Mouse (Mus musculus) urinary bladder, adult 2 months (tissue): ENCODE data around the gene Lpar5. TPM values are rescaled to one million over a fixed set of nuclear protein-coding genes. Genes with fewer than 3 reads are reported as not detected.

Source experiments
- DNase-seq: peaks from one replicate; pipeline ENCODE4 v3.0.0; 2022; ENCODE audit warnings: low spot score
- polyA plus RNA-seq: library from polyadenylated mRNA; depleted of rRNA; stranded (reverse); fragments of >200 nt; gene quantifications from 2 replicates; pipeline ENCODE4 v1.2.3, GENCODE M21; 2012

Lpar5 gene
- polyA plus RNA-seq, 1 experiment: 4.2 TPM

DNA sequence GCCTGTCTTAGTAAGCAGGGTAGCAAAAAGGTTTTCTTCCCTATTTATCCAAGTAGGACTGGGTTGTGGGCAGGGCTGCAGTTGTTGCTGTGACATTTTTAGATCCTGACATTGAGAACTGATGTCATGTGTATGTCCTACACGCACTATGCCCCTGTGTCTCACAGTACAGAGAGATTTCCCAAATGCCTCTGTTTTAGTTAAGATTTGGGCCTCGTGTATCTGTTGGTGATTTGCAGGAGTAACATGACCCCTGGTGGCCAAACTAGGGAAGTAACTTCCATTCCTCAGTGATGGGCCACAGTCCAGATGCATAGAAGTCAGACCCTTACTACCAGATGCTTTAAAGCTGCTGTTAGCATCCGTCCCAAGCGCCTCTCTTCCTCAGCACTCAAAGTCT lies 16.7 kb downstream of the Lpar5 start:
- no peak for DNase-seq

DNA sequence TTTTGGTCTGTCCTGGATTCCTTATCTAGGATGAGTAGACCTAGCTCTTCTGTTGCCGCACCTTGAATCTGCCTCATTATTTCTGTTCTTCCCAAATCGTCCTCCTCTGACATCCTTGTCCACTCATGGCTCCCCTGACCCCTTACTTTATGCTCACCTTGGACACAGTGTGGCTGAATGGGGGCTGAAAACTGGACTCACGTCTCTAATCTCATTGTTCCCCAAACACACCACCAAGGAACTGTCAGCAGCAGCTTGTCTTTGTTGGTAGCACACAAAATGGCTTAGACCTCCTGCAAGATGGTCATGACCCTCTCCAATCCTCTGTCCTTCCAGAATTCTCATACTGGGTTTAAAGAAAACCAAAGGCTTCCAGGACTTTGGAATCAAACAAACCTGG lies 20.2 kb downstream of the Lpar5 start:
- no peak for DNase-seq

- peak; percentile 54 for DNase-seq
Measured at GRCm38 (mm10) chr6:125088561-125089321, 21.0 kb downstream of the Lpar5 start.

DNA sequence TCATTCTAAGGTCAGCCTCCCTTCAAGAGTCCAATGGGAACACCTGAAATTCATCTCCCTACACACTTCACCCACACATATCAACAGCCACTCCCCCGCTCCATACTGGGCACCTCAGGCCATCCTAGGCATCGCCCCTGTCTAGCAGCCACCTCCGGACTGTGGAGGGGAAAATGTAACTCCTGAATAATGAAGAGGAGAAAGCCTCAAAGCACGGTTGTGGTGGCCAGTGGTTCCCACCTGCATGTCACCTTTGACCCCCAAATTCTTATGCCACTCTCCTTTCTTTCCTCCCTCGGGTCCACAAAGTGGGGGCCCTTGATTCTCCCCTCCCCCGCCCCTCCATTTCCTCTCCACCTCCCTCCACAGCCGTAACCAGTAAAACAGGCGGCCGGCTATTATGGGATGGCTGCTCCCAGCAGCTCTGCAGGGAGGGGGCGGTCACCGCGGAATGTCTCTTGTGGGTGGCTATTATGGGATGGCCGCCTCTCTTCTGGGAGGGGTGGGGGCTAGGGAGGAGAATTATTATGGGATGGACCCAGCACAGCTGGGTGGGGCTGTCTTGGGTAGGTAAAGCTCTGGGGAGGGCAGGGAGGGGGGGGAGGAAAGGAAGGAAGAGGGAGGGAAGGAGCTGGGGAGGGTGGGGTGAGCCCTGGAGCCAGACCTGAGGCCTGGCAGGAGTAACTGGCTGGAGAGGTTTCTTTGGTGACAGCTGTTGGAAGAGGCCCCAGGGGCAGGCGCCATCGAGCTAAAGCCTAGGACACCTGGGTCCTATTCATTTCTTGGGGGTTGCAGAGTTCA lies 22.0 kb downstream of the Lpar5 start:
- DNase-seq: no peak

- DNase-seq: no peak
Measured at GRCm38 (mm10) chr6:125090341-125091085, 22.8 kb downstream of the Lpar5 start.

- no peak for DNase-seq
Measured at GRCm38 (mm10) chr6:125092372-125092771, 24.7 kb downstream of the Lpar5 start.

DNA sequence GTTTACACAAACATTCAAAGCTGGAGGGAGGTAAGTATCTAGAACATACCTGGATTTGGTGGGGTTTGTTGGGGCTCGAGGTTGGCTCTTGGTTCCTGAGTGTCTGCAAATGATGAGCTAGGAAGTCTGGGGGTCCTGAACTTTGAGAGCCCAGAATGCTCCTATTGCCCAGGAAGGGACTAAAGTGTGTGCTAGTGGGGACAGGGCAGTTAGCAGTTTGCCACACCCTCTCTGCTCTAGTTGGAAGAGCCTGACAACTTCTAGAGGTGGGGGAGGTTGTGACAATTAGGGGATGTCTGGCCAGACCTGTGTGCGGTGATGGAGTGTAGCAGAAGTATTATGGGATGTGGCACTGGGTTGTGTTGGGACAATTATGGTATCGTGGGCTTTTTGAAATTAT lies 27.1 kb downstream of the Lpar5 start:
- no peak for DNase-seq

GRCm38 (mm10) chr6:125095391-125096278 lies 27.9 kb downstream of the Lpar5 start, which contains the start of gene Chd4:
Gene Chd4 (plus strand): TSS chr6:125095981.
- peak; percentile 81 for DNase-seq

DNA sequence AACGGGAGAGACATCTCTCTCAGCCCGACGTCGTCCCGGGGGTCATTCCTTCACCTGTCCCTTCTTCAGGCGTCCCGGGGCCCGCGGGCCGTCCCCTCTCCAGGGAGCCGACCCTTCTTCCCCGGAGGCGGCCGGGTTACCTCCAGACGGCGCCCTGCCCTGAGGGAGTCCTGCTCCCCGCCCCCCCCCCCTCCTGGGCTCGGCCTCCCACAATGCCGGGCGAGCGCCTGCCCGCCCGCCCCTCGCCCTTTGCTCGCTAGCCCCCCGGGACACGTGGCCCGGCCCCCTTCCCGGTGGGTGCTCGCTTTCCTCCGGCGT lies 28.5 kb downstream of the Lpar5 start:
- DNase-seq: no peak

DNA sequence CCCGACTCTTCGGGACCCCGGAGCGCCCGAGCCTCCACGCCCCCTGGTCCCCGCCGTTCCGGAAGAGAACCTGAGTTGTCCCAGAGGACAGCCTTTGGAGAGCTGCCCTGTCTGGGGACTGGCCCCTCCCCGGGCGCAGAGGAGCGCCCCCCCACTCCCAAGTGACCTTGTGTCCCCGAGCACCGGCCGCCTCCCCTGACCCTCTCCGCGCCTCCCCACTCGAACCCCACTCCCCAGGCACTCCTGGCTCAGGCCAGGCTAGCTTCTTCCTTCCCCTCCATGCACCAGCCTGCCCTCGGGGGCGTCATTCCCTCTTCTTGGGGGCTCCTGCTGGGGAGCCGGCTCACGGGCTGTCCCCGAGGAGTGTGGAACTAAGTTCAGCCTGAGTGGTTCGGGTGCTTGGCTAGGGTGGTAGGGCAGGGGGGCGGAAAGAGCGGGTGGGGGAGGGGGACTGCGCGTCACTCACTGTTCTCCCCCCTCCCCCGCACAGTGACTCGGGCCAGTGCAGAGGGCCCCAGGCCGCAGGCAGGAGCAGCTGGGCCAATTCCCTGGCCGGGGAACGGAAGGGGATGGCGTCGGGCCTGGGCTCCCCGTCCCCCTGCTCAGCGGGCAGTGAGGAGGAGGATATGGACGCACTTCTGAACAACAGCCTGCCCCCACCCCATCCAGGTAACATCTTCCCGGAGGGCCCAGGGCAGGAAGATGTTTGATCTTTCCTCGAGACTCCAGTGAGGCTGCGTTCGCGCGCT lies 29.1 kb downstream of the Lpar5 start:
- DNase-seq: peak; percentile 55

- no peak for DNase-seq
Measured at GRCm38 (mm10) chr6:125097346-125097689, 29.6 kb downstream of the Lpar5 start.

DNA sequence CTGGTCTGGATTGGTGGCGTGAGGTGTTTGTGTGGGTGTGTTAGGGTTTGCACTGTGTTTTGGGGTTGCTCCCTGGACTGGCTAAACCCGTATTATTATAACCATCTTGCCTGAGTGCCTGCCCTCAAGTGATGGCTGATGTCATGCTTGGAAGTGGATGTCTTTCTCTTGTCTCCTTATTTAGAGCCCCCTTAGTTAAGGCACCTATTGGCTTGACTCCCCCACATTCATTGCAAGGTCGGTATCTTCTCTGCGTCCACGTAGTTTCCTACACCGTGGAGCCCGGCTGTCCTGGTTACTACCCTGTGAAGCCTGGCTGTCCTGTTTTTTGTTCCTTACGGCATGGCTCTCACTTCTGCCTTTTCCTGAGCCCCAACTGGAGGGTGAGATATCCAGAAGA lies 30.2 kb downstream of the Lpar5 start:
- no peak for DNase-seq

- no peak for DNase-seq
Measured at GRCm38 (mm10) chr6:125098513-125098912, 30.8 kb downstream of the Lpar5 start.

- DNase-seq: no peak
Measured at GRCm38 (mm10) chr6:125099421-125099971, 31.8 kb downstream of the Lpar5 start.

DNA sequence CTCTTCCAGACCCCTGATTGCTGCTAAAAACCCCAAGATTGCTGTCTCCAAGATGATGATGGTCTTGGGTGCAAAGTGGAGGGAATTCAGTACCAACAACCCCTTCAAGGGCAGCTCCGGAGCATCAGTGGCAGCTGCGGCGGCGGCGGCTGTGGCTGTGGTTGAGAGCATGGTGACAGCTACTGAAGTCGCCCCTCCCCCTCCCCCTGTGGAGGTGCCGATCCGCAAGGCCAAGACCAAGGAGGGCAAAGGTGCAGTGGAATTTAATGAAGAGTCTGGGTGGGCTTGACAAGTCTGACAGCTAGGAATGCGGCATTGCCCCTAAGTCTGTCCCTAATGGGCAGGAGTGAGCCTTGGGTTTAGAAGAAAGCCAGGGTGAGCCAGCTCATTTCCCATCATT lies 33.7 kb downstream of the Lpar5 start:
- no peak for DNase-seq

DNA sequence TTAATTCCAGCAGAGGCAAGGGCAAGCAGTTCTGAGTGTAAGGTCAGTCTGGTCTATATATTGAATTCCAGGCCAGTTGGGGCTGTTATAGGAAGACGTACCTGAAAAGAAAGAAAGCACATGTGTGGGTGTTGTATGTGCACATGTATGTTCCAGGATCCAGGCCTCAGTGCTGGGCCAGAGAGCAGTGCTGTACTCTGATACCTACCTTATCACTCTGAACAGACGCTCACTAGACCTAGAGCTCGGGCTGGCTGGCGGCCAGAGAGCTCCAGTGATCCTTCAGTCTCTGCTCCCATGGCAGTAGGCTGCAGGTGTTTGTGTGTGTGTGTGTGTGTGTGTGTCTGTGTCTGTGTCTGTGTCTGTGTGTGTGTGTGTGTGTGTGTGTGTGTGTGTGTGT lies 36.5 kb downstream of the Lpar5 start:
- no peak for DNase-seq

DNA sequence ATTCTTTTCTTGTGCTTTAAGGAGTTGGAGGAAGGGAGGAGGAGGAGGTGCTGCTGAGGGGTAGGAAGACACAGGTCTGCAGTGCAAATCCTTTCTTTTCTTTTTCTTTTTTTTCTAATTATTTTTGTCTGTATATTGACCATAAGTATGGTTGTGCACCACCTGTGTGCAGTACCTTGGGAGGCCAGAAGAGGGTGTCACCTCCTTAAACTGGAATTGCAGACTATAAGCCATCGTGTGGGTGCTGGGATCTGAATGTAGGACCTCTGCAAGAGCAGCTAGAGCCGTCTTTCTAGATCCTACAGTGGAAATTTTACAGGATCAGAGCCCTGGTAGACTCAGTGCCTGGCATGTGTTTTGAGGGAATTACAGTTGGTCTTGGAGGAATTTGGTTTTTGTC lies 40.0 kb downstream of the Lpar5 start:
- DNase-seq: no peak

- no peak for DNase-seq
Measured at GRCm38 (mm10) chr6:125109371-125109770, 41.7 kb downstream of the Lpar5 start.

DNA sequence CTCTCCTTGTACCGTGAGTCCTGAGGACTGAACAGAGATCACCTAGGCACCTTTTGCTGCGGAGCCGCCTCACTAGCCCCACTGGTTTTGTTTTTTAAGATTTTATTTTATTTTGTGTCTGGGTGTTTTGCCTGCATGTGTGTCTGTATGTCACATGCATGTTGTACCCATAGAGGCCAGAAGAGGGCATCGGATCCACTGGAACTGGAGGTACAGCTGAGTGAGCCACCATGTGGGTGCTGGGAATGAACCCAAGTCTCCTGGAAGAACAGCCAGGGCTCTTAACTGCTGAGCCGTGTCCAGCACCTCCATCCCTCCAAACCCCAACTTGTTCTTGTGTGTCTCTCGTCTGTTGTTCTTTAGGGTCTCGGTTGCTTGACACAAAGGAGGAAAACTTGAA lies 43.2 kb downstream of the Lpar5 start:
- no peak for DNase-seq

GRCm38 (mm10) chr6:125112553-125112952 lies 44.8 kb downstream of the Lpar5 start:
- no peak for DNase-seq

DNA sequence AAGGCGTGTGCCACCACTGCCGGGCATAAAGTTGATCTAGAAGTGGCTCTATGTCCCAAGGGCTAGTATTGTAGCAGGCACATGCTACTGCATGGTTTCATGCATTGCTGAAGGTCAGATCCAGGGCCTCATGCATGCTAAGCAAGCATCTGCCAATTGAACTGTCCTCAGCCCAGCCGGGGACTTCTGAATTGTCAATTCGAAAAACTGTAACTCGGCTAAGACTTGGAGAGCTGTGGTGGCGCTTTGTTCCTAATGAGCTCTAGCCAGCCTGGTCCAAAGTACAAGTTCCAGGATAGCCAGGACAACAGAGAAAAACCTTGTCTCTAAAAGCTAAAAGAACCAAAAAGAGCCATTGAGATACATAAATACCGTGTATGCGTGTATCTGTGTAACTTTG lies 51.7 kb downstream of the Lpar5 start:
- no peak for DNase-seq
